Mouse (Mus musculus) ES-Bruce4 (cell line): ENCODE measurements around the gene Psmd11.

Experiments used
- CTCF ChIP-seq: IDR thresholded peaks from one replicate; pipeline ENCODE4 v1.8.1; 2011; ENCODE audit warnings: low read depth, low read length
- POLR2A ChIP-seq: IDR thresholded peaks from one replicate; pipeline ENCODE4 v1.8.1; 2011; ENCODE audit warnings: low read length; ENCODE audit not compliant: insufficient read depth

- TF ChIP-seq CTCF: no peak
- TF ChIP-seq POLR2A: no peak
These were observed 32.5 kb upstream of the Psmd11 start for GRCm38 (mm10) chr11:80395930-80396329.
